ENCODE assay signal across 20 mouse cellular contexts in genomic region chr12:24580452-24580851, GRCm38 (mm10). TPM values are rescaled to one million over a fixed set of nuclear protein-coding genes. Genes with fewer than 3 reads are reported as not detected.
A peak's percentile ranks its signal among the peaks of the same experiment; 100 is the strongest.
DNase-seq lines count a peak whose midpoint lies in the region; ATAC-seq and TF ChIP-seq lines count a peak whose summit lies in the region.
"Had no signal": no experiment of that assay in that cellular context is flagged by ENCODE, and none has a peak within 500 bp of the region (broad histone marks: within the 10 kb centered on the region; RNA-seq: fewer than 3 reads in every experiment).

No protein-coding gene starts in this region.

- H3K9ac ChIP-seq in liver, postnatal 0 days (replicated peaks) = no peak overlapping the region
- peak overlapping the region; percentile 33 for H3K9ac ChIP-seq in liver, embryonic 13.5 days
- no peak overlapping the region for H3K9ac ChIP-seq in liver, embryonic 14.5 days (replicated peaks)
- H3K9ac ChIP-seq in liver, embryonic 16.5 days (ENCODE audit: low read depth, low read length) = no peak overlapping the region
- H3K9ac ChIP-seq: embryonic facial prominence, embryonic 12.5 days; forebrain, embryonic 13.5 days; forebrain, embryonic 15.5 days had no signal

- H3K9me3 ChIP-seq in liver, postnatal 0 days (ENCODE audit: low read length) = no peaks in the 10 kb centered on the region
- no peaks in the 10 kb centered on the region for H3K9me3 ChIP-seq in liver, embryonic 13.5 days (replicated peaks)
- no peaks in the 10 kb centered on the region for H3K9me3 ChIP-seq in liver, embryonic 14.5 days (ENCODE audit: control insufficient read depth, low read length)
- H3K9me3 ChIP-seq in liver, embryonic 16.5 days (replicated peaks; ENCODE audit: control insufficient read depth, low read length) = no peaks in the 10 kb centered on the region
- H3K9me3 ChIP-seq: embryonic facial prominence, embryonic 10.5 days; embryonic facial prominence, embryonic 12.5 days; forebrain, embryonic 13.5 days; forebrain, embryonic 15.5 days had no signal

- 70% methylated on average over 1 of the region's 1 CpGs for WGBS in liver, postnatal 0 days (ENCODE audit: insufficient replicate concordance)
- WGBS in liver, embryonic 13.5 days (ENCODE audit: insufficient replicate concordance) = 42% methylated on average over 1 of the region's 1 CpGs
- WGBS in liver, embryonic 14.5 days (ENCODE audit: insufficient replicate concordance) = 30% methylated on average over 1 of the region's 1 CpGs
- 41% methylated on average over 1 of the region's 1 CpGs for WGBS in liver, embryonic 16.5 days (ENCODE audit: insufficient replicate concordance)

- H3K4me3 ChIP-seq in liver, postnatal 0 days (ENCODE audit: low read depth, low read length) = no peak overlapping the region
- H3K4me3 ChIP-seq in liver, embryonic 13.5 days (replicated peaks) = no peak overlapping the region
- no peak overlapping the region for H3K4me3 ChIP-seq in liver, embryonic 14.5 days (ENCODE audit: insufficient read depth in 1 of 2, low read depth in 2 of 2, low read length in 2 of 2)
- H3K4me3 ChIP-seq in liver, embryonic 16.5 days (ENCODE audit: low read depth, low read length) = no peak overlapping the region
- H3K4me3 ChIP-seq: embryonic facial prominence, embryonic 10.5 days; embryonic facial prominence, embryonic 12.5 days; forebrain, embryonic 13.5 days; forebrain, embryonic 15.5 days had no signal

- H3K36me3 ChIP-seq in liver, postnatal 0 days (replicated peaks; ENCODE audit: insufficient read depth, low read length) = no peaks in the 10 kb centered on the region
- no peaks in the 10 kb centered on the region for H3K36me3 ChIP-seq in liver, embryonic 13.5 days
- no peaks in the 10 kb centered on the region for H3K36me3 ChIP-seq in liver, embryonic 14.5 days (replicated peaks; ENCODE audit: control insufficient read depth, insufficient read depth, low read depth)
- no peaks in the 10 kb centered on the region for H3K36me3 ChIP-seq in liver, embryonic 16.5 days (ENCODE audit: control insufficient read depth, insufficient read depth)
- H3K36me3 ChIP-seq: embryonic facial prominence, embryonic 10.5 days; embryonic facial prominence, embryonic 12.5 days; forebrain, embryonic 15.5 days had no signal

- ATAC-seq in liver, postnatal 0 days = no peak
- ATAC-seq in liver, embryonic 13.5 days (ENCODE audit: low read depth) = peak; percentile 63
- peak; percentile 62; the same call in 1 of the 2 replicates for ATAC-seq in liver, embryonic 14.5 days (ENCODE audit: insufficient read depth)
- peak; percentile 68 for ATAC-seq in liver, embryonic 16.5 days (ENCODE audit: low read depth)
- ATAC-seq: forebrain, embryonic 13.5 days; forebrain, embryonic 15.5 days had no signal

- TF ChIP-seq EP300 in liver, postnatal 0 days (IDR thresholded peaks at IDR 0.05; ENCODE audit: low read depth) = no peak
- no peak for TF ChIP-seq EP300 in liver, embryonic 14.5 days (IDR thresholded peaks at IDR 0.05; ENCODE audit: low read depth)

- peaks cover 5% of the 10 kb centered on the region; the same call in 1 of the 2 replicates for H3K27me3 ChIP-seq in liver, postnatal 0 days (ENCODE audit: insufficient read depth, low read length)
- peaks cover 4% of the 10 kb centered on the region; the same call in 1 of the 2 replicates for H3K27me3 ChIP-seq in liver, embryonic 13.5 days
- no peaks in the 10 kb centered on the region; the same call in 1 of the 2 replicates for H3K27me3 ChIP-seq in liver, embryonic 14.5 days (ENCODE audit: control insufficient read depth, insufficient read depth, low read length)
- H3K27me3 ChIP-seq in liver, embryonic 16.5 days (ENCODE audit: control insufficient read depth, insufficient read depth, low read depth, low read length) = peaks cover 2% of the 10 kb centered on the region; the same call in 1 of the 2 replicates
- H3K27me3 ChIP-seq: embryonic facial prominence, embryonic 12.5 days; forebrain, embryonic 13.5 days; forebrain, embryonic 15.5 days had no signal

- no peaks in the 10 kb centered on the region for H3K4me1 ChIP-seq in liver, postnatal 0 days (ENCODE audit: insufficient read depth)
- peaks cover 38% of the 10 kb centered on the region for H3K4me1 ChIP-seq in liver, embryonic 13.5 days (replicated peaks)
- H3K4me1 ChIP-seq in liver, embryonic 14.5 days (replicated peaks; ENCODE audit: control insufficient read depth in 2 of 2, insufficient read depth in 2 of 2, low read length in 1 of 2) = peaks cover 20 to 25% of the 10 kb centered on the region in 2 experiments
- H3K4me1 ChIP-seq in liver, embryonic 16.5 days (ENCODE audit: control insufficient read depth, low read depth, low read length) = peaks cover 17% of the 10 kb centered on the region
- H3K4me1 ChIP-seq: embryonic facial prominence, embryonic 10.5 days; embryonic facial prominence, embryonic 12.5 days; forebrain, embryonic 13.5 days; forebrain, embryonic 15.5 days had no signal

- DNase-seq in liver = peak; percentile 40
- no peak for DNase-seq in liver, postnatal 0 days
- DNase-seq in liver, embryonic 13.5 days = no peak
- no peak for DNase-seq in liver, embryonic 14.5 days (ENCODE audit: low read depth in 3 of 3, low spot score in 3 of 3)
- DNase-seq in urinary bladder, adult 18-20 months (ENCODE audit: low spot score in 2 of 2) = no peak
- DNase-seq in spleen, postnatal 36 days (ENCODE audit: low spot score in 2 of 2) = no peak
- DNase-seq: adrenal gland, adult 2 months; adrenal gland, postnatal 10 days; adrenal gland, postnatal 25 days; cerebellum, adult 11 months; cerebellum, adult 18-20 months; cerebellum, adult 8-10 months; cerebellum, adult 9-11 months; cerebellum, postnatal 14 days; cerebellum, postnatal 36 days had no signal

- no peak for TF ChIP-seq CTCF in liver, postnatal 0 days (IDR thresholded peaks at IDR 0.05; ENCODE audit: low read depth)
- no peak for TF ChIP-seq CTCF in liver, embryonic 14.5 days (IDR thresholded peaks at IDR 0.05; ENCODE audit: low read depth)

- H3K27ac ChIP-seq in liver, postnatal 0 days (ENCODE audit: low read depth) = no peak overlapping the region
- peak overlapping the region; percentile 35 for H3K27ac ChIP-seq in liver, embryonic 13.5 days
- peak overlapping the region; percentile 46; the same call in 1 of the 2 replicates for H3K27ac ChIP-seq in liver, embryonic 14.5 days
- no peak overlapping the region; the same call in 1 of the 2 replicates for H3K27ac ChIP-seq in liver, embryonic 16.5 days (ENCODE audit: low read length)
- H3K27ac ChIP-seq: embryonic facial prominence, embryonic 10.5 days; embryonic facial prominence, embryonic 12.5 days; forebrain, embryonic 13.5 days; forebrain, embryonic 15.5 days had no signal

- no peak overlapping the region for H3K4me2 ChIP-seq in liver, postnatal 0 days (ENCODE audit: low read depth, low read length)
- H3K4me2 ChIP-seq in liver, embryonic 13.5 days = peak overlapping the region; percentile 50
- peak overlapping the region; percentile 59 for H3K4me2 ChIP-seq in liver, embryonic 14.5 days (ENCODE audit: low read depth)
- H3K4me2 ChIP-seq in liver, embryonic 16.5 days (ENCODE audit: low read depth, low read length) = peak overlapping the region; percentile 39; the same call in 1 of the 2 replicates
- H3K4me2 ChIP-seq: embryonic facial prominence, embryonic 12.5 days; forebrain, embryonic 13.5 days; forebrain, embryonic 15.5 days had no signal

RNA-seq across cellular contexts. Expression of gene Grhl1, which starts 8.4 kb away (rescaled TPM):
- polyA plus RNA-seq in liver, postnatal 0 days (2015; fragmentation: Nextera tagmentation; extraction: Ambion mirVana) = 0.20 and 0.23 TPM in 2 replicates
- polyA plus RNA-seq in liver, embryonic 13.5 days (2015; fragmentation: Nextera tagmentation; extraction: Ambion mirVana) = 0.54 and 0.60 TPM in 2 replicates
- polyA plus RNA-seq in liver, embryonic 14.5 days (2012; rRNA removed) = 0.37 and 0.45 TPM in 2 replicates
- 0.20 and 0.43 TPM in 2 replicates for polyA plus RNA-seq in liver, embryonic 14.5 days (2014; fragmentation: Nextera tagmentation; extraction: Ambion mirVana)
- polyA plus RNA-seq in liver, embryonic 16.5 days (2015; fragmentation: Nextera tagmentation; extraction: Ambion mirVana) = 0.42 and 0.46 TPM in 2 replicates

Comparison
In these comparisons a context has a peak if more than half of its experiments do, and no peak if none do; other contexts are left out.
1. H3K27ac ChIP-seq: peak in liver, embryonic 13.5 days (single experiment) and liver, embryonic 14.5 days (single experiment); none in liver, postnatal 0 days (single experiment) and liver, embryonic 16.5 days (single experiment).